Mouse (Mus musculus) cerebellum, adult 8-10 months (tissue): ENCODE measurements around the gene Fmo5.

Experiments used
- DNase-seq: peaks from one replicate; pipeline ENCODE4 v3.0.0; 2022

Fmo5 gene

GRCm38 (mm10) chr3:97633456-97633855 is 4.9 kb downstream of the Fmo5 start:
- no peak for DNase-seq

GRCm38 (mm10) chr3:97634288-97634761 is 5.7 kb downstream of the Fmo5 start:
- DNase-seq, result no peak

DNA sequence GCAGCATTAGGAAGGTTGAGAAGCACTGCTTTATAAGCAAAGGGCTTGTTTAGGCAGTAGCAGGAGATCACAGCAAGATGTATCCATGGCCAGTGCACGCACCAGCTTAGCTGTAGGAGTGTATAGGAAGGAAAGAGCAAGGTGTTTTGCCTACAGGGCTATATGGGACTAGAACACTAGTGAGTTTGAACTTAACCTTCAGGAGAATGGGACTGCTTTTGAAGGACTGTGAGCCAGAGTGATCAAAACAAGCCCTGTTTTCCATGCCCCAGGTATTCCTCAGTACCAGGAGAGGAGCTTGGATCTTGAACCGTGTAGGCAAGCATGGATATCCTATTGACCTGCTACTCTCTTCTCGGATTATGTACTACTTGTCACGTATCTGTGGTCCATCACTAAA is 12.8 kb downstream of the Fmo5 start:
- DNase-seq, result no peak

GRCm38 (mm10) chr3:97642001-97642400 is 13.4 kb downstream of the Fmo5 start:
- no peak for DNase-seq

GRCm38 (mm10) chr3:97648518-97648917 is 19.9 kb downstream of the Fmo5 start:
- no peak for DNase-seq

GRCm38 (mm10) chr3:97649022-97649421 is 20.4 kb downstream of the Fmo5 start:
- DNase-seq, result no peak

GRCm38 (mm10) chr3:97649469-97649868 is 20.9 kb downstream of the Fmo5 start:
- no peak for DNase-seq

- no peak for DNase-seq
Observed at GRCm38 (mm10) chr3:97651604-97652003, 23.0 kb downstream of the Fmo5 start.

- DNase-seq, result no peak
Observed at GRCm38 (mm10) chr3:97653781-97654180, 25.2 kb downstream of the Fmo5 start.

DNA sequence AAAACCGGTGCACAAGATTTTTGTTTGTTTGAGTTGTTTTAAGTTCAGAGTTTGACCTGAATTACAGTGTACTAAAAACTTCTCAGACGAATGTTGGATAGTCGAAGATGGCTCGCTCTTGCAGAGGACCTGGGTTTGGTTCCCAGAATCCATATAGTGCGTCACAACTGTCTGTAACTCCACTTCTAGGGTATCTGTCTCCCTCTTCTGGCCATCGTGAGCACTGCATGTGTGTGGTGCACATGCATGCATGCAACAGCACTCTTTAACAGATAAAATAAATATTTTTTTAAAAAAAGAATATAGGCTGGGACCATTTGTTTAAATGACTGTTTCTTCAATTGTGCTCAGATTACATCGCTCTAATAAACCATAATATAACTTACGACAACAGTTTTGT is 26.3 kb downstream of the Fmo5 start:
- DNase-seq, result no peak

GRCm38 (mm10) chr3:97657655-97658411 is 29.2 kb downstream of the Fmo5 start, which contains the start of gene Prkab2:
TSS of gene Prkab2 (plus strand) at chr3:97658193.
- peak; percentile 99 for DNase-seq

DNA sequence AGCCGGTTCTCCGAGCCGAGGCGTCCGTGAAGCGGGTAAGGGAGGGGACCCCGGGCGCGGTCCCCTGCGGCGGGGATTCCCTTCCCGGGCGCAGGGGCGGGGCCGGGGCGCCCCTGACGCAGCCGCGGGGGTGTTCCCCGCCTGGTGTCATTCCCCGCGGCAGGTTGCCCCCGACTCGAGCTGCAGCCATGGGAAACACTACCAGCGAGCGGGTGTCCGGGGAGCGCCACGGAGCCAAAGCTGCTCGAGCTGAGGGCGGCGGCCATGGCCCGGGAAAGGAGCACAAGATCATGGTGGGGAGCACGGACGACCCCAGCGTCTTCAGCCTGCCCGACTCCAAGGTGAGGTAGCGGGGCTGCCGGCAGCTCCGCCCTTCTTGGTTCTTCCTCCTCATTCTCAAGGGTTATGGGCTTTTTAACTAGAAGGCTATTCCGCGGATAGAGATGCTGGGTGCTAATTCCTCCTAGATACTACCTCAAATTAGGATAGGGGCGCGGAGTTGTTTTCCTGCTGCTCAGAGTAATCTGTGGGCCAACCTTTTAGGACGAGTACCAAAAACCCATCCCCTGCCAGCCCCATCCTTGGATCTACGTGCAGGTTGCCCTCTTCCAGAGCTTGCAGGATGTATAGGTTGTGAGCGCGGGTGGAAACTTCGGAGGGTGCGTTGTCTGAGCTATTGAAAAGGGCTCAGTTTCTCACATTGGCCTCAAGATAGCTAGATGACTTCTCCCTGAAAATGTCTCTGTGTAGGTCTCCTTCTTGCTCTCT is 30.0 kb downstream of the Fmo5 start:
- DNase-seq, result no peak

GRCm38 (mm10) chr3:97659746-97660145 is 31.1 kb downstream of the Fmo5 start:
- no peak for DNase-seq

DNA sequence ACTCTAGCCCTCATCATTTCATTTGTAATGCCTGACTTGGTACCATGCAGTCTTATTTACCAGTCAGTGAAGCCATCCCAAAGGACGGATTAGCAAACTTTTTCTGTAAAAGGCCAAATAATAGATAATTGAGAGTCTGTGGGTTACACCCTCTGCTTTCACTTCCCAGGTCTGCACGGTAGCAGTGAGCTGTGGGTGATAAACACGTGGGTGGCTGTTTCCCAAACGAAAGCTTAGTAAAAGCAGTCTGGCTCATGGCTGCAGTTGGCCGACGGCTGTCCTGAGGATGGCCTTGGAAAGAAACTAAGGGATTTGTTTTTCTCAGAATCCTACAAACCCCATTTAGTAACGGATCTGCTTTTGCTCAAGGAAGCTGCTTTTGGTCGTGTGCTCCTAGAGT is 32.6 kb downstream of the Fmo5 start:
- DNase-seq, result no peak

DNA sequence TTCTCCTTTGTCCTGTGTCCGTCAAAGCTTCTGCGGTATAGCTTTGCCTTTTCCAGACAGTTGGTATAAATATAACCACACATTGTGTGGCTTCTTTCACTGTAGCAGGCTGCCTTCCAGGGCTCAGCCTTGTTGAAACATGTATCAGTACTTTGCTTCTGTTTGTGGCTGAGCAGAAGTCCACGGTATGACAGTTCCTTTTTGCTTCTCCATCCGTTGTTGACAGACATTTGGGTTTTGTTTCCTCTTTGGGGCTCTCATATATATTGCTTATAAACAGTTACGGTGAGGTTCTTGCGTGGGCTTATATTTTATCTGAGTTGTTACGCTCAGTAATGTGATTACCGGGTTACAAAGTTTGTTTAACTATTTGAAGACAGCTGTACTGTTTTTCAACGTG is 36.9 kb downstream of the Fmo5 start:
- DNase-seq, result no peak

- DNase-seq, result no peak
Observed at GRCm38 (mm10) chr3:97666154-97666553, 37.5 kb downstream of the Fmo5 start.

- no peak for DNase-seq
Observed at GRCm38 (mm10) chr3:97667093-97667675, 38.6 kb downstream of the Fmo5 start.

DNA sequence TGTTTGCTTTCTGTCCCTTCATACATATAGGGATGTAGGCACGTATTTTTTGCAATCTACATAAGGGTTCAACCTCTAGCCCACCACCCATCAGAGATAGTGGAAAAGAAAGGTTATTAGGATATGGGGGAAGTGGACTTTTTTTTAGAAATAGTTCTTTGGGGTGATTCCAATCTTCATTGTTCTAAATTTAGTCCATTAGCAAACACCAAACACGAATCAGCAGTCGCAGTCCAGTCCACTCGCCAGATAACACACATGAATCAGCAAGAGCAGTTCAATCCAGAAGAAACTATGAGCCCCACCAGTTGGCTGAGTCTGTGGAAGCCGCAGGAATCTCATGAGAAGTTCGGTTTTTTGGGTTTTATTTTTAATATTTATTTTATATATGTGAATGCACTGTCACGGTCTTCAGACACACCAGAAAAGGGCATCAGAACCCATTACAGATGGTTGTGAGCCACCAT is 46.1 kb downstream of the Fmo5 start, which contains the start of gene Gm17651:
Gene Gm17651, minus strand, starts transcription at position 51 of the 467 bp plus-strand sequence.
- DNase-seq, result no peak

GRCm38 (mm10) chr3:97676126-97676525 is 47.5 kb downstream of the Fmo5 start:
- DNase-seq, result no peak

GRCm38 (mm10) chr3:97678416-97678815 is 49.8 kb downstream of the Fmo5 start:
- DNase-seq, result no peak

GRCm38 (mm10) chr3:97680631-97681320 is 52.2 kb downstream of the Fmo5 start:
- peak; percentile 73 for DNase-seq

DNA sequence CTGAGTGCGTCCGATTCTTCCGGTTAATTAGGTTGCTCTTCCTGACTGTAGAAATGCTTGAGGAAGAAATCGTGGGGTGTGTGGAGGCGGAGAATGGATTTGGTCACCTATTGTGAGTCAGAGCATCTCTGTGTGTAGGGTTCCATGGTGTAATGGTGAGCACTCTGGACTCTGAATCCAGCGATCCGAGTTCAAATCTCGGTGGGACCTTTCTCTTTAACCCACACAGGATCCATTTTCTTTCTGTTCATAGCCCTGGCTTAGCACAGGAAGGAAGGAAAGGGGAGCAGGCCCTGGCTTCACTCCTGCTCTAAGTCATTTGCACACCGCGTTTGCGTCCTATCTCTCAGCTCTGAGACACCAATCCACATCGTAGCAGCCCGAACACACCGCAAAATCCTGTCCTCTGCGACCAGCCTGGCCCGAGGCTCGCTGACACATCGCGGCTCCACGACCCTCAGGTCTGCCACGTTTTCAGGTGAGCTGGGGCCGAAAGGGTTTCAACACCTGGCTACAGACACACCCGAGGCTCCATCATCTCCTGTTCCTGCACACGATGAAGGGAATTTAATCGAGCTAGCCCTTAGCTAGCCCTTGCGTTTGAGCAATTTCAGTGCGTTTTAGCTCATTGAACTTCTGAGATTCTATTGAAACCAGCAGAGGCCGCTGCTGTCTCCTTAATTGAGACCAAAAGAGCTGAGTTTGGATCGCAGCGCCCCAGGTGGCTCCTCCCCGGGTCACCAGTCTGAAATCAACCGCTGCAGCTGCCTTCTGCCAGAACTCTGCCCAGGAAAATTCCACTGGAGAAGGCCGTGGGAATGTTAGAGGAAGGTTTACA is 52.9 kb downstream of the Fmo5 start:
- peak; percentile 56 for DNase-seq
